Mouse (Mus musculus) liver, embryonic 14.5 days (tissue): ENCODE results near the gene Tusc2. TPM values are rescaled to one million over a fixed set of nuclear protein-coding genes. Genes with fewer than 3 reads are reported as not detected.

ENCODE experiments used
- ATAC-seq: fragments of 200-750 bp; cut with Nextera tagmentation; 2 replicates; pipeline ENCODE4 v1.8.0; 2017; ENCODE audit warnings: moderate number of reproducible peaks, mild to moderate bottlenecking, moderate library complexity; ENCODE audit not compliant: insufficient read depth
- DNase-seq, 3 experiments: peaks; one replicate each; pipeline ENCODE4 v3.0.0-alpha.2; 2012 to 2013; ENCODE audit warnings: low read depth in 3 of 3, low spot score in 3 of 3
- H3K27ac ChIP-seq: fragments of 300-500 bp; sonication (generic); 2 replicates; pipeline ENCODE4 v1.5.1; 2014; ENCODE audit warnings: moderate library complexity, mild to moderate bottlenecking, control low read depth, inconsistent platforms
- H3K27me3 ChIP-seq: fragments of 300-500 bp; sonication (generic); 2 replicates; pipeline ENCODE4 v1.6.1; 2014; ENCODE audit warnings: mild to moderate bottlenecking, low read length, moderate library complexity; ENCODE audit not compliant: control insufficient read depth, insufficient read depth
- H3K36me3 ChIP-seq: fragments of 300-500 bp; sonication (generic); replicated peaks from 2 replicates; pipeline ENCODE4 v1.6.1; 2014; ENCODE audit warnings: low read depth; ENCODE audit not compliant: control insufficient read depth, insufficient read depth
- H3K4me1 ChIP-seq, 2 experiments: fragments of 200-500 bp in 1 of 2; fragments of 300-500 bp in 1 of 2; sonication (generic) in 1 of 2; replicated peaks; 2 replicates each; pipeline ENCODE4 v1.6.1; 2012 to 2014; ENCODE audit warnings: antibody characterized with exemption in 1 of 2, inconsistent platforms in 1 of 2, low read length in 1 of 2; ENCODE audit not compliant: control insufficient read depth in 2 of 2, insufficient read depth in 2 of 2
- H3K4me2 ChIP-seq: fragments of 300-500 bp; sonication (generic); 2 replicates; pipeline ENCODE4 v1.6.1; 2014; ENCODE audit warnings: low read depth, mild to moderate bottlenecking, control low read depth, moderate library complexity
- H3K4me3 ChIP-seq, 2 experiments: fragments of 200-500 bp in 1 of 2; fragments of 300-500 bp in 1 of 2; sonication (generic) in 1 of 2; 2 replicates each; pipeline ENCODE4 v1.5.1; 2012 to 2014; ENCODE audit warnings: low read depth in 2 of 2, low read length in 2 of 2, mild to moderate bottlenecking in 2 of 2, control low read depth in 1 of 2, inconsistent platforms in 1 of 2, moderate library complexity in 1 of 2; ENCODE audit not compliant: insufficient read depth in 1 of 2
- H3K9ac ChIP-seq: fragments of 300-500 bp; sonication (generic); replicated peaks from 2 replicates; pipeline ENCODE4 v1.6.1; 2014; ENCODE audit warnings: mild to moderate bottlenecking, control low read depth, moderate library complexity
- H3K9me3 ChIP-seq: fragments of 300-500 bp; sonication (generic); 2 replicates; pipeline ENCODE4 v1.6.1; 2016; ENCODE audit warnings: low read length, mixed read lengths; ENCODE audit not compliant: control insufficient read depth
- CTCF ChIP-seq: IDR thresholded peaks from 2 replicates; pipeline ENCODE4 v1.5.1; 2016; ENCODE audit warnings: antibody characterized with exemption, low read depth, control low read depth
- EP300 ChIP-seq: IDR thresholded peaks from 2 replicates; pipeline ENCODE4 v1.6.1; 2016; ENCODE audit warnings: antibody characterized with exemption, low read depth
- WGBS: fragments of 180-500 bp; shearing (Covaris S2); extraction: QIAGEN DNeasy Blood & Tissue Kit; methylation state at CpG from one replicate; pipeline ENCODE4 v1.1.7; 2014; ENCODE audit not compliant: insufficient replicate concordance; 5-methylcytosine and 5-hydroxymethylcytosine counted together
- polyA plus RNA-seq, 2 experiments: library from polyadenylated mRNA; depleted of rRNA in 1 of 2; stranded (reverse) in 1 of 2; unstranded in 1 of 2; fragments of >200 nt; fragmentation: Nextera tagmentation in 1 of 2; extraction: Ambion mirVana in 1 of 2; gene quantifications; 2 replicates each; pipeline versions ENCODE4 v1.2.1 to v1.2.3; 2012 to 2014

The Tusc2 gene
- polyA plus RNA-seq, 2 experiments: 22.6 to 39.7 TPM

DNA sequence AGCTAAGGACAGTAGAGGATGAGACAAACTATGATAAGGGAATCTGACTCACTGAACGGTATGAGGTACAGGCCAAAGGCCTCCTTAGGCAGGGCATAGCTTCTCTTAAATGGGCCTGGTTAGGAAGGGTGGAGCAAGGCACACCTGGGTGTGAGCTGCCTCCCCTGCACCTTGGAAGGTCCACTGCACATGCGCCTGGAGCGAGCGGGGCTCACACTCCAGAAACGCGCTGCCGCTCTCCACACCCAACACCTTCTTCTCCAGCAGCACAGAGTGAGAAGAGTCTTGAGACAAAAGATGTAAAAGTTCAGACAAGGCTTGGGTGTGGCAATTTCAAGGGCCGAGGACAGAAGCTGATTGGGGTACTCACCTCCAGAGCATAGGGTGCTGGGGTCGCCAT is 36.4 kb downstream of the Tusc2 start:
- WGBS: 68% methylated on average over 9 of the region's 9 CpGs
- Histone ChIP-seq H3K4me1 (peaks cover 0 to 7% of the 10 kb centered on the region in 2 experiments; a peak in 3 of 4 replicates), H3K36me3 (peaks cover 4% of the 10 kb centered on the region), H3K4me3 (no peak overlapping the region), H3K27me3 (no peaks in the 10 kb centered on the region; the same call in 1 of the 2 replicates), H3K9ac (no peak overlapping the region), H3K9me3 (no peaks in the 10 kb centered on the region), H3K4me2 (no peak overlapping the region), H3K27ac (no peak overlapping the region)
- ATAC-seq (no peak), DNase-seq (no peak)
- no peak for TF ChIP-seq EP300
- no peak for TF ChIP-seq CTCF

DNA sequence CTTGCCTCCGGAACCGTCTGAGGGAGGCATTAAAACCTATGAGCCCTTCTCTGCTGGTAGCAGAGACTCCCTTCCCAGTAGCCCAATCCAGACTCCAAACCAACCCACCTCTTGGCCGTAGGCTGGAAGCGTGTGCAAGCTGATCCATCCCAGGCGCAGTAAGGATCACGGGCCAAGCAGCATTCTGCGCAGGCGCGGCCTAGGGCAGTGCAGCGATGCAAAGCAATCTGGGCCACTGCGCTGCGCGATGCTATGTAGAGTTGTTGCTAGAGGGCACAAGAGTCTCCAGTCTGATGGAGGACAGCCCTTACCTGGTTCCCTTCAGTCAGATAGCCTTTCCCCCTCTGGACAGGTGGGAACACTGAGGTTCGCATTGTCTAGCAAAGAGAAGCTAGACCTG is 36.8 kb downstream of the Tusc2 start:
- Histone ChIP-seq H3K4me1 (peaks cover 0 to 7% of the 10 kb centered on the region in 2 experiments; a peak in 3 of 4 replicates), H3K9me3 (no peaks in the 10 kb centered on the region), H3K36me3 (no peaks in the 10 kb centered on the region; the same call in 1 of the 2 replicates), H3K4me2 (no peak overlapping the region), H3K4me3 (no peak overlapping the region), H3K27ac (no peak overlapping the region), H3K9ac (no peak overlapping the region), H3K27me3 (no peaks in the 10 kb centered on the region; the same call in 1 of the 2 replicates)
- ATAC-seq (no peak), DNase-seq (no peak)
- 74% methylated on average over 14 of the region's 14 CpGs for WGBS
- TF ChIP-seq CTCF (no peak), EP300 (no peak)

DNA sequence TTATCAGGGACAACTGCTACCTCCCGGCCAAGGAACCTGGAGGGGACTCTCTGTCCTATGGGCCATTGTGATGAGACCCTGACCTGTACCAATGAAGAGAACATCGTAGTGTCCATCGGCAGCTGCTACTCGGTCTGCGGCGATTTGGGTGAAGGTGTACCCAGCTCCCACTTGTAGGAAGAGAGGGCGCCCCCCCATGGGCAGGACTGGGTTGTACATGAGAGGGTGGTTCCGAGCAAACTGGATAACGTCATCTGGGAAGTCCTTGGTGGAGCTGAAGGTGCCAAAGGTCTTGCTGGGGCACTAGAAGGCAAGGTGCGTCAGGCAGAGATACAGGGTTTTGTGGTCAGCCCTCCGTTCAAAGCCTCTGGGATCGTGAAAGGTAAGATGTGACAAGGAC is 37.7 kb downstream of the Tusc2 start:
- Histone ChIP-seq H3K9ac (no peak overlapping the region), H3K4me1 (peaks cover 0 to 10% of the 10 kb centered on the region in 2 experiments; a peak in 3 of 4 replicates), H3K27me3 (no peaks in the 10 kb centered on the region; the same call in 1 of the 2 replicates), H3K36me3 (no peaks in the 10 kb centered on the region), H3K27ac (no peak overlapping the region), H3K4me2 (no peak overlapping the region), H3K4me3 (no peak overlapping the region), H3K9me3 (no peaks in the 10 kb centered on the region)
- peak; percentile 54 for TF ChIP-seq CTCF
- no peak for TF ChIP-seq EP300
- 63% methylated on average over 12 of the region's 12 CpGs for WGBS
- no peak for ATAC-seq
- DNase-seq: no peak

DNA sequence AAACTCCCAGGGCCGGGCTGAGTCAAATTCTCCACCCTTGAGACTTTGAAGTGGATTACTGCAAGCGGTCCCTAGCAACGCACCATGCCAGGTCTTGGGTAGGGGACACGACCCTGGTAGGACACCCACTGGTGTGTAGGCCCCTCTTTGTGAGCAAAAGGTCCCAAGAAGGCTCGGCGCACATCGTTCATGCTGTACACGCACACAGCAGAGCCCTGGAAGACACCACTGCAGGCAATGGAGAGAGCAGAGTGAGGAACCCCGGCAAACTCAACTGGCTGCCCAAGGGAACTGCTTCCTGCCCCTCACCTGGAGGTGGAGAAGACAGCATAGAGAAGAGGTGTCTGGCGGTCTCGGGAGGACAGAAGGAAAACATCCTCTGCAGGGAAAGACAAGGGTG is 38.2 kb downstream of the Tusc2 start:
- peaks cover 0 to 10% of the 10 kb centered on the region in 2 experiments; a peak in 3 of 4 replicates for H3K4me1 ChIP-seq
- H3K9me3 ChIP-seq: no peaks in the 10 kb centered on the region
- H3K4me2 ChIP-seq: no peak overlapping the region
- no peaks in the 10 kb centered on the region; the same call in 1 of the 2 replicates for H3K27me3 ChIP-seq
- H3K27ac ChIP-seq: no peak overlapping the region
- DNase-seq (no peak), ATAC-seq (no peak)
- 78% methylated on average over 11 of the region's 11 CpGs for WGBS
- H3K36me3 ChIP-seq: no peaks in the 10 kb centered on the region
- no peak overlapping the region for H3K9ac ChIP-seq
- no peak overlapping the region for H3K4me3 ChIP-seq
- TF ChIP-seq CTCF: no peak
- no peak for TF ChIP-seq EP300

DNA sequence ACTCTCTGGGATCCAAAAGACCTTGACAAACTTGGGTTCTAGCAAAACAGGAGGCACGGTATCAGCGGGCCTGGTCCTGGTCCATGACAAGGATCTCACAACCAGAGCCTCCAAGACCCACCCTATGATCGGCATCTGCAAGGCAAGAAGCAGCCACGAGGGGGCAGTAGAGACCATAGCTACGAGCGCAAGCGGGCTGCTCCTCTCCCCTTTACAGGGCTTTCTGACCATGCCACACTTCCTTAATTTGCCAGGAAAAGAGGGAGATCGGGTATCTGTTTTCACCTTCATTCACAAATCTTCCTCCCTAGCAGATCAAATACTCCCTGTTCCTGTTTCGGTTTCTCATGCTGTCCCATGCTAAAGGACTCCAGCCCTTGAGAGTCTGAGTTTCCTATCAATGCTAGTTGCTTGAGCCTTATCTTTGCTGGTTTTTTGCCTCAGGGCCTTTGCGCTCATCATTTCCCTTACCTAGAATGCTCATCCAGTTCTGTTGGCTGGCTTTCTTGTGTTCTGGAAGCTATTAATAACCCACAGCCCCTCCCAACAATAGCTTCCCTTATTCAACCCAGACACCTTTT is 39.1 kb downstream of the Tusc2 start:
- H3K9ac ChIP-seq: no peak overlapping the region
- no peaks in the 10 kb centered on the region for H3K36me3 ChIP-seq
- DNase-seq (peak; percentile 66 to 75 (median 70)), ATAC-seq (peak; percentile 65)
- no peaks in the 10 kb centered on the region for H3K9me3 ChIP-seq
- peak overlapping the region; percentile 46 for H3K4me2 ChIP-seq
- no peak overlapping the region for H3K27ac ChIP-seq
- peak overlapping the region; percentile 25 to 31; a peak in 1 of 4 replicates for H3K4me3 ChIP-seq
- WGBS: 4% methylated on average over 10 of the region's 10 CpGs
- H3K4me1 ChIP-seq: peaks cover 0 to 10% of the 10 kb centered on the region in 2 experiments; a peak in 3 of 4 replicates
- no peaks in the 10 kb centered on the region; the same call in 1 of the 2 replicates for H3K27me3 ChIP-seq
- TF ChIP-seq EP300: no peak
- TF ChIP-seq CTCF: peak; percentile 100
